Mouse (Mus musculus) neural tube, embryonic 15.5 days (tissue): ENCODE data around the gene Haus5. TPM values are rescaled to one million over a fixed set of nuclear protein-coding genes. Genes with fewer than 3 reads are reported as not detected.

ENCODE experiments used
- polyA plus RNA-seq: library from polyadenylated mRNA; unstranded; fragments of >200 nt; fragmentation: Nextera tagmentation; extraction: Ambion mirVana; gene quantifications from 2 replicates; pipeline ENCODE4 v1.2.1, GENCODE M21; 2015

The Haus5 gene
- polyA plus RNA-seq, 1 experiment from 2014 or later = 22.5 TPM

Other genes with a start within 250 kb of the Haus5 start
- gene Hcst, start 245.1 kb downstream of the Haus5 start, polyA plus RNA-seq = 0.95 and 4.5 TPM in 2 replicates
- 2.7 and 3.2 TPM in 2 replicates for gene Nfkbid, start 243.3 kb downstream of the Haus5 start, polyA plus RNA-seq
- 577 and 709 TPM in 2 replicates for gene Aplp1, start 219.5 kb downstream of the Haus5 start, polyA plus RNA-seq
- gene Kirrel2, start 207.3 kb downstream of the Haus5 start, polyA plus RNA-seq = 0.15 and 0.36 TPM in 2 replicates
- gene Nphs1, start 206.7 kb downstream of the Haus5 start, polyA plus RNA-seq = 0.14 and 0.23 TPM in 2 replicates
- 0.42 TPM in 1 of 2 replicates, not detected in the other for gene Prodh2, start 171.4 kb downstream of the Haus5 start, polyA plus RNA-seq
- 78.7 and 91.1 TPM in 2 replicates for gene Arhgap33, start 129.9 kb downstream of the Haus5 start, polyA plus RNA-seq
- gene Hspb6, start 112.8 kb downstream of the Haus5 start, polyA plus RNA-seq = 8.6 and 11.7 TPM in 2 replicates
- 7.9 and 8.6 TPM in 2 replicates for gene Proser3, start 112.7 kb downstream of the Haus5 start, polyA plus RNA-seq
- gene Lin37, start 105.2 kb downstream of the Haus5 start, polyA plus RNA-seq = 55.6 and 61.8 TPM in 2 replicates
- gene U2af1l4, start 101.7 kb downstream of the Haus5 start, polyA plus RNA-seq = 84.2 and 95.2 TPM in 2 replicates
- 14.6 and 14.8 TPM in 2 replicates for gene Gm49396, start 101.7 kb downstream of the Haus5 start, polyA plus RNA-seq
- gene Psenen, start 101.4 kb downstream of the Haus5 start, polyA plus RNA-seq = 136 and 139 TPM in 2 replicates
- 4.1 and 4.7 TPM in 2 replicates for gene Igflr1, start 99.6 kb downstream of the Haus5 start, polyA plus RNA-seq
- gene Kmt2b, start 76.3 kb downstream of the Haus5 start, polyA plus RNA-seq = 8.5 and 8.8 TPM in 2 replicates
- 0.37 and 0.44 TPM in 2 replicates for gene Zbtb32, start 66.1 kb downstream of the Haus5 start, polyA plus RNA-seq
- 0.87 and 2.3 TPM in 2 replicates for gene Upk1a, start 52.1 kb downstream of the Haus5 start, polyA plus RNA-seq
- 1,176 and 1,358 TPM in 2 replicates for gene Cox6b1, start 38.8 kb downstream of the Haus5 start, polyA plus RNA-seq
- not detected in 2 replicates for gene Etv2, start 29.1 kb downstream of the Haus5 start, polyA plus RNA-seq
- gene Rbm42, start 14.7 kb downstream of the Haus5 start, polyA plus RNA-seq = 125 and 129 TPM in 2 replicates
- gene Pmis2, start 6.6 kb upstream of the Haus5 start, polyA plus RNA-seq = not detected in 2 replicates
- gene 2200002J24Rik, start 33.9 kb upstream of the Haus5 start, polyA plus RNA-seq = 0.34 TPM in 1 of 2 replicates, not detected in the other
- gene Atp4a, start 47.2 kb upstream of the Haus5 start, polyA plus RNA-seq = 2.8 and 3.2 TPM in 2 replicates
- 284 and 304 TPM in 2 replicates for gene Tmem147, start 64.5 kb upstream of the Haus5 start, polyA plus RNA-seq
- gene Gapdhs, start 78.7 kb upstream of the Haus5 start, polyA plus RNA-seq = 0.73 and 1.0 TPM in 2 replicates
- gene Sbsn, start 86.5 kb upstream of the Haus5 start, polyA plus RNA-seq = 1.6 and 2.0 TPM in 2 replicates
- gene Dmkn, start 98.8 kb upstream of the Haus5 start, polyA plus RNA-seq = 3.7 and 6.2 TPM in 2 replicates
- gene Krtdap, start 122.9 kb upstream of the Haus5 start, polyA plus RNA-seq = 2.4 and 10.4 TPM in 2 replicates
- gene Ffar2, start 158.8 kb upstream of the Haus5 start, polyA plus RNA-seq = 0.15 and 1.1 TPM in 2 replicates
- 0.14 TPM in 1 of 2 replicates, not detected in the other for gene Ffar3, start 191.2 kb upstream of the Haus5 start, polyA plus RNA-seq
- not detected in 2 replicates for gene Ffar1, start 196.6 kb upstream of the Haus5 start, polyA plus RNA-seq
- 0.10 and 0.11 TPM in 2 replicates for gene Cd22, start 215.3 kb upstream of the Haus5 start, polyA plus RNA-seq
- gene Mag, start 249.9 kb upstream of the Haus5 start, polyA plus RNA-seq = 4.7 and 4.8 TPM in 2 replicates